Mouse (Mus musculus) megakaryocyte progenitor cell, adult 5-6 weeks (primary cell): ENCODE measurements at regions not wholly inside any gene's neighbourhood (a gene's known extent, or its start where the extent isn't known, plus 50 kb on each side); places are given as distances from the start of the nearest gene placed in this dataset.

ENCODE experiments used
- ATAC-seq: replicated peaks from 2 replicates; pipeline ENCODE4 v1.8.0; 2016; ENCODE audit warnings: mild to moderate bottlenecking, moderate TSS enrichment, inconsistent platforms; ENCODE audit not compliant: poor library complexity

DNA sequence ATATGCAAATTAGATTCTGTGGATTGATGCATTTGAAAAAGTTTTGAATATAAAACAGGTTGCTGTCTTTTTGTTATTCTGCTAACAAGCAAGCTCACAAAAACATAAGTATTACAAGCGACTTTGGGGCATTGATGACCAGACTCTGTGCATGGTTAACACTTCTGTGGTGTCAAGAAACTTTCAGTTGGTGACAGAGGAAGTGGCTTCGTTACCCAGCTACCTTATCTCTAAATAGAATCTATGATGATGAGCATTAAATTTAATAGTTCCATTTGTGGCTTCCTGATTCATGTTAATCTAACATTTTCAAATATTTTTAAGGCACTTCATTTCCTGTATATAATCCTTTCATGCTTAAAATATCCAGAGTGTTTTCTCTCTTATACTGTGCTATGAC is 100.8 kb downstream of the Tm2d1 start:
- ATAC-seq: peak; percentile 69

DNA sequence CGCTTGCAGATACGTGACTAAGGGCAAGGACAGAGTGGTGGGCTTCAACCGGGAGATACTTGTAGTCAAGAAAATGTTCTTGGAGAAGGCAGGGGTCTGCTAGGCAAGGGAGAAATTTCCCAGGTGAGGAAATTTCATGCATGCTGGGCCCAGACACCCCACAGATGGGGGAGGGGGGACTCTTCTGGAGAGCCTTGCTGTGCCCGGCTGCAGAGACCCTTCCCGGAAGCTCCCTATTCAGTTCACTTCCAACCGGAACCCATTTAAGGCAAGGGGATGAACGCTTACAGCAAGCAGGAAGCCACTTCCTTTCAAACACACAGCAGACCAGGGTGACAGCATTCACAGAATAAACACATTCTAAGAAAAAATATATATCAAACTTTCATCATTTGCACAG is 124.8 kb downstream of the Tm2d1 start:
- no peak for ATAC-seq

DNA sequence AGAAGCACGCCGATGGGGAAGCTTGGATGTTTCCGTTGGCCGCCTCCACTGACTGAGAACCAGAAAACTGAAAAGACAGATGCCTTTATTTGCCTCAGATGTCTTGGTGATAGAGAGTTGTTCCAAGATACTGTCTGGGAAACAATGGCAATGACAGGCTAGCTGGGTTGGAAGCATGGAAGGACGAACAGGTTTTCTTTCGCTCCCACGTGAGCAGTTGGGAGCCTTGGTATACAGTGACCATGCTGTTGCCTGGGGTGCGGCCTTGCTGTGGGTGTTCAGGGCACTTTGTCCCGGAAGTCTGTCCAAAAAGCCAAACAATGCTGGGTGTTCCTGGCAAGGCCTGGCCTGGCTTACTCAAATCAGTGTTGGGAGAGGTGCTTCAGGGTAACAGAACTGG is 125.4 kb downstream of the Tm2d1 start:
- no peak for ATAC-seq

DNA sequence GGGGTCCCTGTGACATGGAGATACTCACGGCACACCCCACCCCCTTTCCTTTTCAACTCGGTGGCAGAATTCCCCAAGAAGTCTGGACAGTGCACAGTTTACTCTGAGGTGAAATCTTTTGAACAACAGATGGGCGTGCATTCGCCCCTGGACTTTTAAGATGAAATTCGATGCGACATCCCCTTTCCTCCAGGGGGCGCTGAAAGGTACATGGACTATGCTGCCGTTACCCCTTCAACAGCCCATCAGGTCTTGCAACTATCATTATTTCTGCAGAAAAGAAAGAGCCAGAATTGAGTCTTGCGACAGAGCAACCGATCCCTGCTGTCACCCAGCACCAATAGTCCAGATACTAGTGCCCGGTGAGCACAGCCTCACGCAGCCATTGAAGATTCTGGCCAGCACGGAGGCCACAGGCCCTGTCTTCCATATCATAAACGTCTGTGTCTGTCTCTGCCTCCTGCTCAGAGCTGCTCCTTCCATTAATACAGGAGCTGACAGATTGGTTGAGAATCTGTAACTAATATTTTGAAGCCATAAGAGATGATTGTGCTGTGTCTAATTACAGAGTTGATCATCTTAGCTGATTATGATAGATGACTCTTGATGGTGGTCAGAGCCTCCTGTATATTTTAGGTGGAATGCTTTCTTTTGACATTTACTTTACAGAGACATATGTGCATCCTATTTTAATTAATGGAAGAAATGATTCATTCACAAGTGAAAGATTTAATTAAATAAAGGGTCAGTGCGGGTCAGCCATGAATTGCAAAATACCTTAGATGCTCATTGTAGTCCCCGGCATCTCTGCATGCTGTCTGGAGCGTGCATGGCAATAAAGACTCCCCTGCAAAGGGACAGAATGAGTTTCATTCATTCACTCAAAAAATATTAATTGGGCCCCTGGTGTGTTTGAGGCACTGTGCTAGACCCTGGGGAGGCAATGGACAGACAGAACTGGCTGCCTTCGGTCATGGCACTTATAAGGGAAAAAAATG is 128.0 kb downstream of the Tm2d1 start:
- peak; percentile 90 for ATAC-seq

DNA sequence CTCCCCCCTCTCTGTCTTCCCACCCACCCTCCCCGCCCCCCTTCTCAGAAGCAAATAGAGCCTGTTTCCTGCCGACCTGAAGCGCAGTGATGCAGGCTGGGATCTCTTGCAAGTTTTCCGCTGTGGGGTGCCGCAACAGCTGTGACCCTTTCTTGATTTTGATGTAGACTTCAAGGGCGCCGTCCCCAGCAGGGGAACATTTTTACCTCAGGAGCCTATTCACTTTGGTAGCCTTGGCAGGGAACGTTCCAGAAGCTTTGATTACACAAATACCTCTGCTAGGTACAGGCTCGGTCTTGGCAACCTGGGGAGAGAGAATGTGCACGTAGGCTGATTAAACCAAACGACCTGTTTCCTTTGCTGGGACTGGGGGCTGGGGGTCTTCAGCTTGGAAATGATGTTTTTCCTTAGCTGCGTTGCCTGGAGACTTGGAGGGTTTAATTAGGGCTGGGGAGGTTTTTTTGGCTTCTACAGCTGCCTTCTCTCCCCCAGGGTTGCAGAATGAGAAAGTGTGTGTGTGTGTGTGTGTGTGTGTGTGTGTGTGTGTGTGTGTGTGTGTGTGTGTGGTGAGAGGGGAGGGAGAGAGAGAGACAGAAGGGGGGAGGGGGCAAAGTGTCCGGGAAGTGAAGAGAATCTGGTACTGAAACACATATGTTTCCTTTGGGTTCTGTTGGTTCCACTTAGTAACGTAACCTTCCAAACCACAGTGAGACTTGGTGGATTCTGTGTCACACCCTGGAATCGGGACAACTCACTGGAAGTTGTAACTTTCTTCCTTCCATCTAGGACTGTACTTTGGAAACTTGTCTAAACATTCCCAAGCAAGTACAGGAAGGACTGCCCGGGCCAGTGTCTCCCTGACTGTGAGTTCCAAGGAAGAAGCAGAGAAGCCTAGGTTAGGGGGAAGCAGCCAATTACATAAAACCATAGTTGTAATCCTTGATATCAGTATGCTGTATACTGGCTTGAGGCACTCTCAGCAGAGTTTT is 138.9 kb downstream of the Tm2d1 start:
- 0 out of 2 replicates have a peak, but pooled peaks have one; percentile 16 for ATAC-seq

DNA sequence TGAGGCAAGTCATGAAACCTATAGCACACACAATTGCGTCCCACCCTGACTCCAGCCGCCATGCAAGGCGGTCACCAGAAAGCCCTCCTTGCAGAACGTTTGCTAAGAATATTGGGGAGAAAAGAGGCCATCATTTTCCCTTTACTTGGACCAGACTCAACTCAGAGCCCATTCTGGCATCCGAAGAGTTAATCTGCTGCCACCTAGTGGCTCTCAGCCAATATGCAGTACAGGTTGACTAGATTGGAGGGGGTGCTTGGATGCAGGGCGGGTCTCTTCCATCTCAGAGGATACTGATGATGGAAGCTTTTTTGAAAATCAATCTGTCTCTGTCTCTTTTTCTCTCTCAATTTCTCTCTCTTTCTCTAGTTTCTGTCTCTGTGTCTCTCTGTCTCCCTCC is 139.6 kb downstream of the Tm2d1 start:
- peak; percentile 85 for ATAC-seq

DNA sequence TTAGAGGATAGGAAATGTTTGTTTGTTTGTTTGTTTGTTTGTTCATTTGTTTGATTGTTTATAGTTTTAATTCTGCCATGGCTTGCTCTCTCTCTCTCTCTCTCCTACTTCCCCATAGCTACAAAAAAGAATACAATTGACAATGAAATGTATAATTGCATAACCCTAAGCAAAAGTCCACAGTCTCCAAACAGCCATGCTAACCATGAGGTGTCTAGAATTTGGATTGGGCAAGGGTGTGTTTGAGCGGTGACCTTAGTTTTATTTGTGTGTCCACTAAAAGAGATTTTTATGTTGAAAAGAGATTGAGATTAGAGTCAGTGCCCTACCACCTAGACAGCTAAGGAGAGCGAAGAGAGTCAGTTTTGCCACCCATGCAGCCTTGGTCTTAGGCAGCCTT is 141.2 kb downstream of the Tm2d1 start:
- ATAC-seq: peak; percentile 32; the same call in 1 of the 2 replicates

DNA sequence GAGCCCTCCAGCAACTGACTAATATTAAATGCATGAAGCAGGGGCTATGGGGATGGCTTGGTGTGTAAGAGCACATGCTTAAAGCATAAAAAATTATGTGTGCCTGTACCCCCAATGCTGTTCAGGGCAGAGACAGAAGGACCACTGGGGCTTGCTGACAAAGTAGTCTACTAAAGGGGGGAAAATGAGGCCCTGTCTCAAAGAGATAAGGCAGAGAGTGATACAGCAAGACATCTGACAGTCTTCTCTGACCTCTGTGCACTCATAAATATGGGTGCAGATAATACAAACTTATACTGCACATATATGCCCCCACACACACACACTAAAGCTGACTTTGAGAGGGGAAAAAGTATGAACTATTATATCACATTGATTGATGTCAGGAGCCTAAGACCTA is 142.8 kb downstream of the Tm2d1 start:
- ATAC-seq: no peak; the same call in 1 of the 2 replicates

DNA sequence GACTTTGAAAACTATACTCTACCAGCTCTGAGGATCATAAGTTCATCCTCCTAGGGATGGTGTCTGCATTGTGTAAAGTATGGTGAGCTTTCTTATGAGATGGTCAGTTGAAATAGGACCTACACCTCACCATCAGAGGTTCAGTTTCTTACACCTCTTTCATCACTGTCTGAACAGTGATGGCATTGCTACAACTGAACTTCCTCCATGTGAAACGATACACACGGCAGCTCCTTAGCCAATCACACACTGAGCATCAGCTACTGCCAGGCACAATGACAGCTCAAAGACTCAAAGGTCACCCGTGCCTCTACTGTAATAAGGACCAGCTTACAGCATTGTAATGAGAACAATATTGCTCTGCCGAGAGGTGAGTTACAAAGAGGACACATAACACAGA is 145.0 kb downstream of the Tm2d1 start:
- ATAC-seq: peak; percentile 18; the same call in 1 of the 2 replicates

DNA sequence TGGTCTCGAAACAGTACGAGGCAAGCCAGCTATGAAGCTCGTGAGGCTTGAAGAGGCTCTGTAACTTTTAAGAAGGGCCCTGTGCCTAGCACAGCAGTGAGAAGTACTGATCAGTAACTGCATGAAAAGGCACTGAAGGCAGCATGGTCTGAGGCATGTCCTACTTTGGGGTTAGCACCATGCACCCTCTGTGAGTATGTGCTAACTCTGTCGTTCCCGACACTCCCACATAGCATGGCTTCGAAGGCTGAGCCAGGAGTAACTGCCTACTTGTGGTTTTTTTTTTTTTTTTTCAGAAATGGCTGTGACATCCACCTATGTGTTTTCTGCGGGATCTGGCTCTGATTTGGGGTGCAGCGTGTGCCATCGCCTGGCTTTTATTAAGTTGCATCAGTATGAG is 145.6 kb downstream of the Tm2d1 start:
- ATAC-seq: peak; percentile 35

DNA sequence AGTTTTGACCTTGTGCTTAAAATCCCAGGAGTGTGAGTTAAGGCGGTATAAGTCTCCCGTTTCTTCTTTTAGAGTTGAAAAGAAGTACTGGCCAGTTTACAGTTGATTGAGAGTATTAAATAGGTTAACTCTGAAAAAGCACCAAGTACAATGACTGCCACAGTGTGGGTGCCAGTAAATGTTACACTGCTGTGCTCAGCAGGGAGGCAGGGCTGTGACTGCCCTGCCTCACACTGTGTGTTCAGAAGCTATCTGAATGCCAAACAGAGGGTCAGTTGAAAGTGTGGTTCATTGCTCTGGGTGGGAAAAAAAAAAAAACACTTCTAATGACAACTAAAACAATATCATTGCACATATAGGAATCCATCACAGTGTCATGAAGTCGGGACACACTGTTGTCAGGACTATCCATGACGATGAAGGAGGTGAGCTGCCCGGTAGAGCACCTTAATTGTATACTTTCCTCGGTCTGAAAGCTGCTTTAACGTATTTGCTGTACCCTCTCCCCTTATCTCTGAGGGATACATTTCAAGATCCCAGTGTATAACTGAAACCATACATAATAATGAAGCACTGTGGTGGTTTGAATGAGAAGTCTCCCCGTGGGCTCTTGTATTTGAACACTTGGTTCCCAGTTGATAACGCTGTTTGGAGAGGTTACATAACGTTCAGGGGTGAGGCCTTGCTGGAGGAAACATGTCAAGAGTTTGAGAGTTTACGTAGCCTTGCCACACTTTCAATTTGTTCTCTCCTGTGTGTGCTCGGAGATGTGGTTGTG is 146.9 kb downstream of the Tm2d1 start:
- peak; percentile 77 for ATAC-seq

DNA sequence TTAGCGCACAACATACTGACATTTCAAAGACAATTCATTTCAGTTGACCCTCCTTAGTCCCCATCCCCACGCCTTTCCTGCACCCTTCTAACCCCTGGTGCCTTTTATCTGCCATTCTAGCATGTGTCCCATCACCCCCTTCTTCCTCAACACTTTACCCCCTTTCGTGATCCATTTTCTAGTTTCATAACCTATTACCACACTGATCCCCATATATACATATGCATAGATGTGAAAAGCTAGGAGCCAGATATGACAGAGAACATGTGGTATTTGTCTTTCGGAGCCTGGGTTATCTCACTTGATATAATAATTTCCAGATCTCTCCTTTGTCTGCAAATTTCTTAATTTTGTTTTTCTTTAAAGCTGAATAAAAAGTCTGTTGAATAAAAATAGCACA is 154.9 kb downstream of the Tm2d1 start:
- ATAC-seq: no peak

DNA sequence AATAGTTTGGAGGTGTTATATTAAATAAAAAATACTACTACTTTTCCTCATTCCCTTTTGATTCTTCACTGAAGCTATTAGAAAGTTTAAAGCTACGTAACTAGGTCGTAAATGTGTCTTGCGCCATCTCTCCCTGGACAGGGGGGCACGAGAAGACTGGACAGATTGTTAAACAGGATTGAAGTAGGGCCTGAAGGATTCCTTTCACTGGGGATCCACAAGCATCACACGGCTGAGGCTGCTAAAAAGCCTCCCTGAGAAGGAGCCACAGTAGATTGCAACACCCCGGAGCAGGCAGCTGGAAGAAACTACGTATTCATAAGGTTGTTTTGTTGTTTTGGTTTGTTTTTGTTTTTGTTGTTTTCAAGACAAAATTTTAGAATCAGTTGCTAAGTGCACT is 158.7 kb downstream of the Tm2d1 start:
- no peak for ATAC-seq

DNA sequence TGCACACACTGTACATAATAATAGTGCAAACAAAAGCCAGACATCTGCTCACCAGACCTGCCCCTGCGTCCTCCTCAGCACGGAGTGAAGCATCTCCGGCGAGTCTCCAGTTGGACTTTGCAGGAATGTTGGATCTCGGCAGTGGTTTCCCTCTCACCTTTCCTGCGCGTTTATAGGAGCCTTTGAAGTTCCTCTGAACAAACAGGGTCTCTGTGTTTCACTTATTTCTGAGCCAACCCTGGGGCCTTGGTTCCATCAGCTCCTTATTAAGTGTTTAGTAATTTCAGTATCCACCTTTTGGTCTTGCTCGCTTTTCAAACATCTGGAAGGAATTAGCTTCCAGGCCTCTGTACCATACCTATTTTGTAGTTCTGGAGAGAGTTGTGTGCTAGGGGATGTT is 159.7 kb downstream of the Tm2d1 start:
- no peak for ATAC-seq

DNA sequence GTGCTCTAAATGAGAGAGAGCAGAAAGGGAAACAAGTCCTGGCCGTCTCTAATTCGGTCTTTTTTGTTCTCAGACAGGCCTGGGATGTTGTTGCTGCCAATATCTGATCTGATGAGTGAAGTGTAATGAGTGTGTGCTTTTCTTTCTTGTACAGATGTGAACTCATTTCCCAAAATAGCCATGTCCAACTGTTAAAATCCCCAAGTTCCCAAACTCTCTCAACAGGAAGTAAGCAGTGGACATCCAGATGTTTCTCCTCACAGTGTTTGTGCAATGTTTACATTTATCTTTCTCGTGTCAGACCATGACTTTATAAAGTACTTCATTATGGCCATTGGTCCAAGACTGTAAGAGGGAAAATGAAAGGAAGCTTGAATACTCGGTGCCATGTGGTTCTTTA is 161.5 kb downstream of the Tm2d1 start:
- no peak for ATAC-seq

DNA sequence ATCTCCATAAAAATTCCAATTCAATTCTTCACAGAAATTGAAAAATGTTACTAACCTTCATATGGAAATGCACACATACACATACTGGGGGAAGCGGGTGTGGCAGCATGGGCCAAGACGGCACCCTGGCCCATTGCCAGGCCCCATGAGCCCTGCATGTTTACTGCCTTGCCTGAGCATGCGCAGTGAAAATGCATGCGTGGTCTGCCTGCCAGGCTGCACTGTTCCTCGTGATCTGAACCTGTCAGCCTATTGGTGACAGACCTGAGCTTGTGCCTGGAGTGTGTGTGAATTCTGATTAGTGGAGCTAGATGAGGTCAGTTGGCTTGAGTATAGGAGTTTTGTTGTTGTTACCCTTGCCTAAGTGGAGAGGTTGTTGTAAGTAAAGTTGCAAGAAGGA is 167.9 kb downstream of the Tm2d1 start:
- ATAC-seq: peak; percentile 72

DNA sequence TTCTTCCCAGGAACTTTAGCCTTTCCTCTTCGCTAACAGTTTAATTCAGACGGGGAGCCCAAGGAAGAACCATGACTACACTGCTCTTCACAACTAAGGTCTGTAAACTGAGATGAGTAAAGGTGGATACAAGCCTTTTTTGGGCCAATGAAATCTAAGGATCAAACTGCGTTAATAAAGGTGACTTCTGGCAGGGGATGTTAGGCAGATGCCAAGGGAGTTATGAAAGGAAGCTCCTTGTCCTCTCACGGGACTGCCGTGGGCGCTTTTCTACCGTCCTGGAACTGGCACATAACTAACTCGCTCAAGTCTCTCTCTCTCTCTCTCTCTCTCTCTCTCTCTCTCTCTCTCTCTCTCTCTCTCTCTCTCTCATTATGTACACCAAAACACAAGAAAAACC is 175.7 kb downstream of the Tm2d1 start:
- no peak for ATAC-seq

DNA sequence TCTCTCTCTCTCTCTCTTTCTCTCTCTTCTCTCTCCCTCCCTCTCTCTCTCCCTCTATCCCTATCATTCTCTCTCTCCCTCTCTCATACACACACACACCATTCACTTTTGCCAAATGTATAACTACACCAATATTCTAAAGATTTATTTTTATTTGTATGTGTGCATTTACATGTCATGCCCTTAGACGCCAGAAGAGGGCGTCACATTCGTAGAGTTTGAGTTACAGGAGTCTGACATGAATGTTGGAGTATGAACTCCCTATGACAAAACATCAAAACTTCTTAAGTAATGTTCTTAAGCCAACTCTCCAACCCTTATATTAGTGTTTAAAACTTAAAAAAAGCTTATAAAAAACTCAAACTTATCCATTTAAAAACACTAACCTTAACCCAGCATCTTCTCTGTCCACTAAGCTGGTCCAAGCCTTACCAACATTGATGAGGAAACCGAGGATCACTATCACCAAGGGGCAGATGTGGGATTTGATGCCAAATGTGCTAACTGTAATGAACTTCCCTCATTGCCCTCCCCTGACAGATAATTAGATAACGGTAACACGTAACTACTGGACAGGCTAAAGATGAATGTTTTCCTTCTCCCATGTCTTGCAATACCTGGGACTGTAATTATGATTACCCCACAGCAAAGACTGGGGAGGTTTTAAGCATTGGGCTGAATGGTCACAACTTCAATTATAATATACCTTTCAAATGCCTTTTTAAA is 176.7 kb downstream of the Tm2d1 start:
- peak; percentile 44 for ATAC-seq

DNA sequence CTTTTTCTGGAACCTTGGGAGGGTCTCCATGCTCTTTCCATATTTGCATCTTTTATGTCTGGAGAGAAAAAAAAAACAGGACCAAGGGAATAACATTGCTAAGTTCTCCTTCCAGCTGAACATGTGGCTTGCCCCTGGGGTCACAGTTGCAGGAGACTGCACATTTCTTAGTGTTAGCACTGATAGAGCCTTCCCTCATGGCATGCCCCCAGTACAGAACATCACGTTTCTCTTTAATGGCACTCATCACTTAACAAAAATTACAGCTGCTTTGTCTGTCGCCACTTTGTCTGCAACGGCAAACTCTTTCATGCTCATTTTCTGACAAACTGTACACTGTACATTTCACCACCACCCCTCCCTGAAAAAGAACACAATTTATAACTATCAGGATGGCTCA is 180.0 kb downstream of the Tm2d1 start:
- no peak for ATAC-seq

DNA sequence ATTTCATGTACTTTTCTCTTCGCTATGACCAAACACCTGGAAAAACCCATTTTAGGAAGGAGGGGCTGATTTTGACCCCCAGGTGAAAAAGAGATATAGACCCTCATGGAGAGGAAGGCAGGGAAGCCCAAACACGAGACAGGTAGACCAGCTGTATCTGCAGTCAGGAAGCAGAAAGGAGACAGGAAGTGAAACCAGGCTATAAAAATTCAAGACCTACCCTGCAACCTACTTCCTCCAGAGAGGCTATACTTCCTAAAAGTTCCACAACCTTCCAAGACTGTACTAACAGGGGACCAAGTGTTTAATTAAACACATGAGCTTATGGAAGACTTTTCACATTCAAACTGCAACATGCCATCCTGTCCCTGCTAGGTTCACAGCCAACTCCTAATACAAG is 180.9 kb downstream of the Tm2d1 start:
- peak; percentile 75 for ATAC-seq
